Mouse (Mus musculus): ENCODE measurements around the gene Frem1. TPM values are rescaled to one million over a fixed set of nuclear protein-coding genes. Genes with fewer than 3 reads are reported as not detected.

Gene Frem1
- polyA plus RNA-seq, 1 experiment from 2014 or later, result 1.3 TPM

DNA sequence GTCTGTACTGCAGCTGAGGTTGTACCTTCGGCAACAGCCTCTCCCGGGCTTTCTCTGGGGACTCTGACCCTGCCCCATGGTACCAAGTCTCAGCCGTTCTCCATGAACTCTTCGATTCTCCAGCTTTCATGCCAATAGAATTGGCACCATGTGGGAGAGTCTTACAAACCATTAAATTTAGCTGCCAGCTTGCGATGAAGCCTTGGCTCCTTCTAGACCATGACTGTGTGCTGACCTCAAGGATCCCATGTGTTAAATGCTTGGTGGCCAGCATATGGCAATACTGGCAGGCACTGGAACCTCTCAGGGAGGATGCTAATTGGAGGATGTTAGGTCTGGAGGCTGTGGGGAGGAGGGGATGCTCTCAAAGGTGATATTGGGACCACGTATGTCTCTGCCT lies 4.4 kb upstream of the Frem1 start:
- Histone ChIP-seq H3K4me2 (ENCODE audit: low read length) (no peak overlapping the region), H3K27me3 (replicated peaks; ENCODE audit: control insufficient read depth, insufficient read depth, low read length) (peaks cover 6% of the 10 kb centered on the region; the same call in 1 of the 2 replicates), H3K9me3 (ENCODE audit: control insufficient read depth, low read length) (no peaks in the 10 kb centered on the region), H3K36me3 (ENCODE audit: control insufficient read depth, insufficient read depth) (no peaks in the 10 kb centered on the region), H3K27ac (ENCODE audit: low read length) (no peak overlapping the region), H3K4me1 (replicated peaks; ENCODE audit: control insufficient read depth, insufficient read depth, low read length) (peaks cover 4% of the 10 kb centered on the region), H3K4me3 (replicated peaks; ENCODE audit: low read length) (no peak overlapping the region), H3K9ac (replicated peaks; ENCODE audit: low read depth, low read length) (no peak overlapping the region)
- no peak for ATAC-seq
- 88% methylated on average over 6 of the region's 6 CpGs for WGBS

GRCm38 (mm10) chr4:83055444-83055843 lies 3.3 kb upstream of the Frem1 start:
- Histone ChIP-seq H3K27me3 (replicated peaks; ENCODE audit: control insufficient read depth, insufficient read depth, low read length) (peaks cover 7% of the 10 kb centered on the region; the same call in 1 of the 2 replicates), H3K4me2 (ENCODE audit: low read length) (no peak overlapping the region), H3K9ac (replicated peaks; ENCODE audit: low read depth, low read length) (no peak overlapping the region)

GRCm38 (mm10) chr4:83053206-83053605 lies 1.1 kb upstream of the Frem1 start:
- H3K9ac ChIP-seq (replicated peaks; ENCODE audit: low read depth, low read length), result no peak overlapping the region
- no peak overlapping the region for H3K27ac ChIP-seq (ENCODE audit: low read length)
- H3K9me3 ChIP-seq (ENCODE audit: control insufficient read depth, low read length), result no peaks in the 10 kb centered on the region
- peaks cover 9% of the 10 kb centered on the region for H3K4me1 ChIP-seq (replicated peaks; ENCODE audit: control insufficient read depth, insufficient read depth, low read length)
- no peak overlapping the region for H3K4me2 ChIP-seq (ENCODE audit: low read length)
- no peak overlapping the region for H3K4me3 ChIP-seq (replicated peaks; ENCODE audit: low read length)
- 91% methylated on average over 8 of the region's 8 CpGs for WGBS
- ATAC-seq, result no peak
- peaks cover 7% of the 10 kb centered on the region for H3K27me3 ChIP-seq (replicated peaks; ENCODE audit: control insufficient read depth, insufficient read depth, low read length)
- H3K36me3 ChIP-seq (ENCODE audit: control insufficient read depth, insufficient read depth), result no peaks in the 10 kb centered on the region

More at GRCm38 (mm10) chr4:83055444-83055843, 3.3 kb upstream of the Frem1 start:
- WGBS, result 79% methylated on average over 2 of the region's 2 CpGs
- peaks cover 9% of the 10 kb centered on the region for H3K4me1 ChIP-seq (replicated peaks; ENCODE audit: control insufficient read depth, insufficient read depth, low read length)
- no peak overlapping the region for H3K4me3 ChIP-seq (replicated peaks; ENCODE audit: low read length)
- no peaks in the 10 kb centered on the region for H3K9me3 ChIP-seq (ENCODE audit: control insufficient read depth, low read length)
- H3K27ac ChIP-seq (ENCODE audit: low read length), result no peak overlapping the region
- ATAC-seq, result no peak
- H3K36me3 ChIP-seq (ENCODE audit: control insufficient read depth, insufficient read depth), result no peaks in the 10 kb centered on the region

DNA sequence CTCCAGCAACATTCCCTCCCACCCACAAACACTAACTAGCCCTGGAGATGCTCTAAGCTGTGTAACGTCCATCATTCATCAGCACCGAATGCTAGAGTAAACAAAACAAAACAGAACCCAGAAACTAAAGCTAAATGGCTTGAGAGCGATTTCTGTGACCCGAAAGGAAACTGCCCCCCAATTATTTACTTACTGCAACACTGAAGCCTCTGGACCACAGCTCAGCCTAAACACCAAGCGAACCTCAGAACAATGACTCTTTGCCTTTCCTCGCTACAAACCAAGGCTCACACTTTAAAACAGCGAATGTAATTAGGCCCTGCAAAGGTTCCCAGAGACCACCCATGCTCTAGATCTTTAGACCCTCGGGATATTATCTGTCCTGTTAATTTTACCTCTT lies 963 bp downstream of the Frem1 start:
- Histone ChIP-seq H3K9ac (replicated peaks; ENCODE audit: low read depth, low read length) (no peak overlapping the region), H3K4me1 (replicated peaks; ENCODE audit: control insufficient read depth, insufficient read depth, low read length) (peaks cover 14% of the 10 kb centered on the region), H3K4me3 (replicated peaks; ENCODE audit: low read length) (peak overlapping the region; percentile 8; the same call in 1 of the 2 replicates), H3K36me3 (ENCODE audit: control insufficient read depth, insufficient read depth) (no peaks in the 10 kb centered on the region), H3K4me2 (ENCODE audit: low read length) (peak overlapping the region; percentile 46; the same call in 1 of the 2 replicates), H3K27me3 (replicated peaks; ENCODE audit: control insufficient read depth, insufficient read depth, low read length) (peaks cover 7% of the 10 kb centered on the region), H3K27ac (ENCODE audit: low read length) (no peak overlapping the region), H3K9me3 (ENCODE audit: control insufficient read depth, low read length) (no peaks in the 10 kb centered on the region)
- no peak for ATAC-seq
- 3% methylated on average over 8 of the region's 8 CpGs for WGBS

GRCm38 (mm10) chr4:83050151-83050796 lies 1.9 kb downstream of the Frem1 start:
- no peaks in the 10 kb centered on the region for H3K36me3 ChIP-seq (ENCODE audit: control insufficient read depth, insufficient read depth)
- no peak for ATAC-seq
- H3K4me1 ChIP-seq (replicated peaks; ENCODE audit: control insufficient read depth, insufficient read depth, low read length), result peaks cover 18% of the 10 kb centered on the region
- H3K27ac ChIP-seq (ENCODE audit: low read length), result no peak overlapping the region
- H3K4me2 ChIP-seq (ENCODE audit: low read length), result no peak overlapping the region
- H3K9me3 ChIP-seq (ENCODE audit: control insufficient read depth, low read length), result no peaks in the 10 kb centered on the region
- H3K27me3 ChIP-seq (replicated peaks; ENCODE audit: control insufficient read depth, insufficient read depth, low read length), result peaks cover 7% of the 10 kb centered on the region
- no peak overlapping the region for H3K4me3 ChIP-seq (replicated peaks; ENCODE audit: low read length)
- no peak overlapping the region for H3K9ac ChIP-seq (replicated peaks; ENCODE audit: low read depth, low read length)
- 91% methylated on average over 5 of the region's 5 CpGs for WGBS

GRCm38 (mm10) chr4:83049288-83049687 lies 2.9 kb downstream of the Frem1 start:
- WGBS, result 48% methylated on average over 3 of the region's 3 CpGs
- H3K4me2 ChIP-seq (ENCODE audit: low read length), result no peak overlapping the region
- H3K27me3 ChIP-seq (replicated peaks; ENCODE audit: control insufficient read depth, insufficient read depth, low read length), result peaks cover 7% of the 10 kb centered on the region
- no peaks in the 10 kb centered on the region for H3K9me3 ChIP-seq (ENCODE audit: control insufficient read depth, low read length)
- peaks cover 18% of the 10 kb centered on the region for H3K4me1 ChIP-seq (replicated peaks; ENCODE audit: control insufficient read depth, insufficient read depth, low read length)
- no peak overlapping the region for H3K27ac ChIP-seq (ENCODE audit: low read length)
- no peak for ATAC-seq
- H3K9ac ChIP-seq (replicated peaks; ENCODE audit: low read depth, low read length), result no peak overlapping the region
- H3K4me3 ChIP-seq (replicated peaks; ENCODE audit: low read length), result no peak overlapping the region
- H3K36me3 ChIP-seq (ENCODE audit: control insufficient read depth, insufficient read depth), result no peaks in the 10 kb centered on the region

GRCm38 (mm10) chr4:83048561-83048960 lies 3.6 kb downstream of the Frem1 start:
- Histone ChIP-seq H3K4me2 (ENCODE audit: low read length) (no peak overlapping the region), H3K9ac (replicated peaks; ENCODE audit: low read depth, low read length) (no peak overlapping the region), H3K4me1 (replicated peaks; ENCODE audit: control insufficient read depth, insufficient read depth, low read length) (peaks cover 18% of the 10 kb centered on the region), H3K27me3 (replicated peaks; ENCODE audit: control insufficient read depth, insufficient read depth, low read length) (peaks cover 7% of the 10 kb centered on the region), H3K36me3 (ENCODE audit: control insufficient read depth, insufficient read depth) (no peaks in the 10 kb centered on the region), H3K9me3 (ENCODE audit: control insufficient read depth, low read length) (no peaks in the 10 kb centered on the region), H3K27ac (ENCODE audit: low read length) (no peak overlapping the region), H3K4me3 (replicated peaks; ENCODE audit: low read length) (no peak overlapping the region)
- no peak for ATAC-seq
- WGBS, result 47% methylated on average over 2 of the region's 2 CpGs

- Histone ChIP-seq H3K4me2 (ENCODE audit: low read length) (no peak overlapping the region), H3K4me3 (replicated peaks; ENCODE audit: low read length) (no peak overlapping the region), H3K27me3 (replicated peaks; ENCODE audit: control insufficient read depth, insufficient read depth, low read length) (peaks cover 4% of the 10 kb centered on the region; the same call in 1 of the 2 replicates), H3K27ac (ENCODE audit: low read length) (no peak overlapping the region), H3K4me1 (replicated peaks; ENCODE audit: control insufficient read depth, insufficient read depth, low read length) (peaks cover 17% of the 10 kb centered on the region), H3K36me3 (ENCODE audit: control insufficient read depth, insufficient read depth) (no peaks in the 10 kb centered on the region), H3K9ac (replicated peaks; ENCODE audit: low read depth, low read length) (no peak overlapping the region), H3K9me3 (ENCODE audit: control insufficient read depth, low read length) (no peaks in the 10 kb centered on the region)
- 51% methylated on average over 2 of the region's 2 CpGs for WGBS
- ATAC-seq, result no peak
Observed at GRCm38 (mm10) chr4:83046806-83047205, 5.3 kb downstream of the Frem1 start.

- H3K27me3 ChIP-seq (replicated peaks; ENCODE audit: control insufficient read depth, insufficient read depth, low read length), result no peaks in the 10 kb centered on the region; the same call in 1 of the 2 replicates
- H3K4me2 ChIP-seq (ENCODE audit: low read length), result no peak overlapping the region
- no peak for ATAC-seq
- WGBS, result 48% methylated on average over 3 of the region's 3 CpGs
- peaks cover 10% of the 10 kb centered on the region for H3K4me1 ChIP-seq (replicated peaks; ENCODE audit: control insufficient read depth, insufficient read depth, low read length)
- H3K27ac ChIP-seq (ENCODE audit: low read length), result no peak overlapping the region
- no peaks in the 10 kb centered on the region for H3K9me3 ChIP-seq (ENCODE audit: control insufficient read depth, low read length)
- H3K4me3 ChIP-seq (replicated peaks; ENCODE audit: low read length), result no peak overlapping the region
- no peaks in the 10 kb centered on the region for H3K36me3 ChIP-seq (ENCODE audit: control insufficient read depth, insufficient read depth)
- H3K9ac ChIP-seq (replicated peaks; ENCODE audit: low read depth, low read length), result no peak overlapping the region
Observed at GRCm38 (mm10) chr4:83046069-83046468, 6.1 kb downstream of the Frem1 start.

Measured in forebrain, embryonic 16.5 days (tissue).